Mouse (Mus musculus) frontal cortex, adult (tissue): ENCODE measurements around the gene Il12b.
"Not testable (repeated sequence)": the region's sequence is repeated elsewhere in the genome, so short reads cannot be mapped to it uniquely, and the experiment has no call there.

ENCODE experiments used
- ATAC-seq: cut with Nextera tagmentation; 2 replicates; pipeline ENCODE4 v1.9.2; 2017; ENCODE audit warnings: mild to moderate bottlenecking, moderate library complexity, mixed read lengths; ENCODE audit not compliant: low TSS enrichment

Gene Il12b

GRCm38 (mm10) chr11:44410413-44410812 lies 10.6 kb downstream of the Il12b start:
- ATAC-seq, result no peak

- ATAC-seq, result no peak
These were observed 12.4 kb downstream of the Il12b start for GRCm38 (mm10) chr11:44412276-44412675.

GRCm38 (mm10) chr11:44413371-44413770 lies 13.5 kb downstream of the Il12b start:
- ATAC-seq, result no peak

GRCm38 (mm10) chr11:44414605-44415004 lies 14.7 kb downstream of the Il12b start:
- ATAC-seq, result no peak

GRCm38 (mm10) chr11:44417403-44417802 lies 17.5 kb downstream of the Il12b start:
- no peak for ATAC-seq

GRCm38 (mm10) chr11:44422337-44423111 lies 22.7 kb downstream of the Il12b start:
- no peak for ATAC-seq

- ATAC-seq, result no peak
These were observed 23.4 kb downstream of the Il12b start for GRCm38 (mm10) chr11:44423261-44423660.

- no peak for ATAC-seq
These were observed 24.1 kb downstream of the Il12b start for GRCm38 (mm10) chr11:44423955-44424354.

GRCm38 (mm10) chr11:44425006-44425405 lies 25.1 kb downstream of the Il12b start:
- no peak for ATAC-seq

GRCm38 (mm10) chr11:44425626-44426025 lies 25.8 kb downstream of the Il12b start:
- no peak for ATAC-seq

- no peak for ATAC-seq
These were observed 28.1 kb downstream of the Il12b start for GRCm38 (mm10) chr11:44427951-44428350.

GRCm38 (mm10) chr11:44430036-44430435 lies 30.2 kb downstream of the Il12b start:
- no peak for ATAC-seq

- no peak for ATAC-seq
These were observed 37.9 kb downstream of the Il12b start for GRCm38 (mm10) chr11:44437786-44438185.

GRCm38 (mm10) chr11:44451046-44451445 lies 51.2 kb downstream of the Il12b start:
- ATAC-seq, result no peak

GRCm38 (mm10) chr11:44452016-44452415 lies 52.2 kb downstream of the Il12b start:
- not testable (repeated sequence) for ATAC-seq

GRCm38 (mm10) chr11:44453423-44453822 lies 53.6 kb downstream of the Il12b start:
- peak; percentile 88 for ATAC-seq

- ATAC-seq, result no peak
These were observed 61.6 kb downstream of the Il12b start for GRCm38 (mm10) chr11:44461493-44461892.
